Mouse (Mus musculus): ENCODE results near the gene Cdrt4. TPM values are rescaled to one million over a fixed set of nuclear protein-coding genes. Genes with fewer than 3 reads are reported as not detected.

Gene Cdrt4
- total RNA-seq, 4 experiments from 2014 or later, result 0.35 TPM; not detected in 3

Other genes starting within 250 kb of the Cdrt4 start
- 1 to 10 TPM; 4.5 to 9.8 (median 6.8) TPM for gene Zfp287, start 219.3 kb upstream of the Cdrt4 start, total RNA-seq (2022)
- gene Gm10428, start 198.1 kb upstream of the Cdrt4 start, total RNA-seq (2022), result not detected
- 1 to 10 TPM; 2.9 to 4.8 (median 4.3) TPM for gene Zfp286, start 161.7 kb upstream of the Cdrt4 start, total RNA-seq (2022)
- gene Trim16, start 131.0 kb upstream of the Cdrt4 start, total RNA-seq (2022), result 1 to 10 TPM; 4.8 to 9.2 (median 6.5) TPM
- 1 to 10 TPM; 1.1 to 2.2 (median 1.9) TPM for gene Fbxw10, start 104.1 kb upstream of the Cdrt4 start, total RNA-seq (2022)
- gene Tvp23b, start 71.7 kb upstream of the Cdrt4 start, total RNA-seq (2022), result 10 to 100 TPM; 55.3 to 69.3 (median 59.9) TPM
- not detected for gene Tekt3, start 110.5 kb downstream of the Cdrt4 start, total RNA-seq (2022)
- gene Pmp22, start 177.8 kb downstream of the Cdrt4 start, total RNA-seq (2022), result 100 to 1,000 TPM in 3 of 4 experiments, 10 to 100 TPM in 1; 92.8 to 116 (median 109) TPM